Mouse (Mus musculus) kidney, embryonic 15.5 days (tissue): Measurements from ENCODE around the gene Ttc39d. TPM values are rescaled to one million over a fixed set of nuclear protein-coding genes. Genes with fewer than 3 reads are reported as not detected.
"Not testable (repeated sequence)": the region's sequence is repeated elsewhere in the genome, so short reads cannot be mapped to it uniquely, and the experiment has no call there.

Experiments used
- ATAC-seq: fragments of 200-750 bp; cut with Nextera tagmentation; replicated peaks from 2 replicates; pipeline ENCODE4 v1.8.0; 2017; ENCODE audit warnings: moderate TSS enrichment; ENCODE audit not compliant: low FRiP score
- H3K27ac ChIP-seq: fragments of 300-500 bp; sonication (generic); 2 replicates; pipeline ENCODE4 v1.5.1; 2015; ENCODE audit warnings: mild to moderate bottlenecking, inconsistent platforms
- H3K27me3 ChIP-seq: fragments of 300-500 bp; sonication (generic); 2 replicates; pipeline ENCODE4 v1.6.1; 2015; ENCODE audit warnings: inconsistent platforms
- H3K36me3 ChIP-seq: fragments of 300-500 bp; sonication (generic); 2 replicates; pipeline ENCODE4 v1.6.1; 2015; ENCODE audit warnings: inconsistent platforms
- H3K4me1 ChIP-seq: fragments of 300-500 bp; sonication (generic); 2 replicates; pipeline ENCODE4 v1.6.1; 2015; ENCODE audit warnings: inconsistent platforms
- H3K4me2 ChIP-seq: fragments of 300-500 bp; sonication (generic); 2 replicates; pipeline ENCODE4 v1.6.1; 2015; ENCODE audit warnings: moderate library complexity, mild to moderate bottlenecking, inconsistent platforms
- H3K4me3 ChIP-seq: fragments of 300-500 bp; sonication (generic); replicated peaks from 2 replicates; pipeline ENCODE4 v1.5.1; 2015; ENCODE audit warnings: mild to moderate bottlenecking, inconsistent platforms
- H3K9ac ChIP-seq: fragments of 300-500 bp; sonication (generic); 2 replicates; pipeline ENCODE4 v1.6.1; 2015; ENCODE audit warnings: mild to moderate bottlenecking, inconsistent platforms
- H3K9me3 ChIP-seq: fragments of 300-500 bp; sonication (generic); replicated peaks from 2 replicates; pipeline ENCODE4 v1.6.1; 2016; ENCODE audit warnings: inconsistent platforms
- WGBS: fragments of 180-500 bp; shearing (Covaris S2); methylation state at CpG from one replicate; pipeline ENCODE4 v1.1.7; 2015; ENCODE audit warnings: mixed read lengths; 5-methylcytosine and 5-hydroxymethylcytosine counted together
- polyA plus RNA-seq: library from polyadenylated mRNA; unstranded; fragments of >200 nt; fragmentation: Nextera tagmentation; extraction: Ambion mirVana; gene quantifications from 2 replicates; pipeline ENCODE4 v1.2.1, GENCODE M21; 2015

Gene Ttc39d
- polyA plus RNA-seq, 1 experiment from 2014 or later, result 0.16 TPM

GRCm38 (mm10) chr17:80172761-80173160 lies 34.5 kb upstream of the Ttc39d start:
- no peak overlapping the region for H3K9ac ChIP-seq
- H3K27me3 ChIP-seq, result no peaks in the 10 kb centered on the region
- H3K27ac ChIP-seq, result no peak overlapping the region
- H3K9me3 ChIP-seq, result no peaks in the 10 kb centered on the region
- no peaks in the 10 kb centered on the region for H3K36me3 ChIP-seq
- 80% methylated on average over 5 of the region's 5 CpGs for WGBS
- no peak overlapping the region for H3K4me2 ChIP-seq
- H3K4me1 ChIP-seq, result peaks cover 21% of the 10 kb centered on the region
- no peak overlapping the region for H3K4me3 ChIP-seq
- no peak for ATAC-seq

- H3K4me1 ChIP-seq, result peaks cover 12% of the 10 kb centered on the region
- ATAC-seq, result no peak
- no peaks in the 10 kb centered on the region for H3K9me3 ChIP-seq
- no peak overlapping the region for H3K4me3 ChIP-seq
- H3K36me3 ChIP-seq, result no peaks in the 10 kb centered on the region
- H3K27me3 ChIP-seq, result no peaks in the 10 kb centered on the region
- WGBS, result 92% methylated on average over 2 of the region's 2 CpGs
- H3K27ac ChIP-seq, result no peak overlapping the region
- no peak overlapping the region for H3K9ac ChIP-seq
- no peak overlapping the region for H3K4me2 ChIP-seq
Observed at GRCm38 (mm10) chr17:80173708-80174107, 33.6 kb upstream of the Ttc39d start.

DNA sequence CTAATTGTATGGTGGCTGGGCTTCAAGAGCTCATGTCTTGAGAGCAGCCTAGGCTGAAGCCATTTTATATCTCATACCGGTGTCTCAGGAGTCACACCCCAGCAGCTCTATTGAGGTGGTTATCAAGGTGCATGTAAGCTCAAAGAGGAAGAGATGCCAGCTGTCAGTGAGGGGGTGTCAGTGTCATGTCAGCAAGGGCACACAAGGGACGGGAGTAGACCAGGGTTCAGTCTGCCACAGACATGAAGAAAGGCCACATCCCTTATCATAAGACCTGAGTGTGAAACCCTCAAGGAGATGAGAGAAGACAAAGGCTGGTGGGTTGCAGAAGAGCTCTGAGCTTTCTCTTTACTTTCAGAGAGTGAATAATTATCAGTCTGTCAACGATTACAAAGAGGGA lies 33.1 kb upstream of the Ttc39d start:
- H3K4me3 ChIP-seq, result no peak overlapping the region

GRCm38 (mm10) chr17:80174699-80175385 lies 32.4 kb upstream of the Ttc39d start:
- no peak overlapping the region for H3K4me2 ChIP-seq
- no peak overlapping the region for H3K9ac ChIP-seq
- 0 out of 2 replicates have a peak, but pooled peaks have one; percentile 43 for ATAC-seq
- no peak overlapping the region for H3K4me3 ChIP-seq
- no peak overlapping the region for H3K27ac ChIP-seq
- H3K27me3 ChIP-seq, result no peaks in the 10 kb centered on the region
- H3K4me1 ChIP-seq, result peaks cover 8% of the 10 kb centered on the region
- WGBS, result 53% methylated on average over 19 of the region's 19 CpGs
- no peaks in the 10 kb centered on the region for H3K36me3 ChIP-seq
- no peaks in the 10 kb centered on the region for H3K9me3 ChIP-seq

More for the DNA sequence above, 33.1 kb upstream of the Ttc39d start:
- no peaks in the 10 kb centered on the region for H3K9me3 ChIP-seq
- H3K27ac ChIP-seq, result no peak overlapping the region
- no peaks in the 10 kb centered on the region for H3K27me3 ChIP-seq
- peaks cover 8% of the 10 kb centered on the region for H3K4me1 ChIP-seq
- no peak overlapping the region for H3K9ac ChIP-seq
- no peak for ATAC-seq
- no peak overlapping the region for H3K4me2 ChIP-seq
- 73% methylated on average over 3 of the region's 3 CpGs for WGBS
- no peaks in the 10 kb centered on the region for H3K36me3 ChIP-seq

- Histone ChIP-seq H3K27ac (no peak overlapping the region), H3K4me3 (no peak overlapping the region), H3K36me3 (no peaks in the 10 kb centered on the region), H3K9ac (no peak overlapping the region), H3K27me3 (no peaks in the 10 kb centered on the region), H3K4me2 (no peak overlapping the region), H3K9me3 (no peaks in the 10 kb centered on the region), H3K4me1 (peaks cover 8% of the 10 kb centered on the region)
- WGBS, result 85% methylated on average over 4 of the region's 4 CpGs
- no peak for ATAC-seq
Observed at GRCm38 (mm10) chr17:80175386-80175739, 31.9 kb upstream of the Ttc39d start.

DNA sequence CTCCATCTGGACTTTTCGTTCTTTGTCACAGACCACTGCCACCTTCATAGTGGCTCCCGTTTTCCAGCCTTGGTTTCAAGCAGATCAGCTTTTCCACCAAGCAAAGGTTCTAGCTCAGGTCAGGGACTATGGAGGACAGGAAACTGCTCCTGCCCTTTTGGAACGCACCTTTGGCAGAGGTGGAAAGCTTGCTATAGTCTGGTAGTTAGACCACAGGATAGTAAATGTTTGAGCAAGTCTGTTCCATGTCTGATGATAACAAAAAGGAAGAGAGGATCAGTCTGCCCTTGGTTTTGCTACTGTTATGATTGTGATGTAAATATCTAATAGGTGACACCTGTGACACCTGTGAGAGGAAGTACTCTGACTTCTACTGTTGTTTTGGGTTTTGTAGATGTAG lies 31.3 kb upstream of the Ttc39d start:
- Histone ChIP-seq H3K4me3 (no peak overlapping the region), H3K4me1 (peaks cover 8% of the 10 kb centered on the region), H3K9me3 (no peaks in the 10 kb centered on the region), H3K27ac (no peak overlapping the region), H3K4me2 (no peak overlapping the region), H3K9ac (no peak overlapping the region), H3K36me3 (no peaks in the 10 kb centered on the region), H3K27me3 (no peaks in the 10 kb centered on the region)
- WGBS, result 89% methylated on average over 3 of the region's 3 CpGs
- ATAC-seq, result no peak

DNA sequence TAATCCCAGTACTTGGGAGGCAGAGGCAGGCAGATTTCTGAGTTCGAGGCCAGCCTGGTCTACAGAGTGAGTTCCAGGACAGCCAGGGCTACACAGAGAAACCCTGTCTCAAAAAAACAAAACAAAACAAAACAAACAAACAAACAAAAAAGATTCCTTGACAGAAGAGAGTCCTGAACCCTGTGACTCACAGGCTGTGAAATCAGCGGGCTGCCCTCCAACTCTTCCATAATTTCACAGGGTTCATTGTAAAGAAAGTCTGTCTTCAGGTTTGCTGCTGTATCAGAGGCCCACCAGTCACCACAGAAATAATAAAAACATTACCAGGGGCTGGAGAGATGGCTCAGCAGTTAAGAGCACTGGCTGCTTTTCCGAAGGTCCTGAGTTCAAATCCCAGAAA lies 28.4 kb upstream of the Ttc39d start:
- H3K27ac ChIP-seq, H3K4me2 ChIP-seq, H3K4me1 ChIP-seq, ATAC-seq, H3K4me3 ChIP-seq, H3K9ac ChIP-seq, H3K36me3 ChIP-seq, H3K27me3 ChIP-seq, H3K9me3 ChIP-seq: not testable (repeated sequence)
- WGBS, result 99% methylated on average over 3 of the region's 3 CpGs

DNA sequence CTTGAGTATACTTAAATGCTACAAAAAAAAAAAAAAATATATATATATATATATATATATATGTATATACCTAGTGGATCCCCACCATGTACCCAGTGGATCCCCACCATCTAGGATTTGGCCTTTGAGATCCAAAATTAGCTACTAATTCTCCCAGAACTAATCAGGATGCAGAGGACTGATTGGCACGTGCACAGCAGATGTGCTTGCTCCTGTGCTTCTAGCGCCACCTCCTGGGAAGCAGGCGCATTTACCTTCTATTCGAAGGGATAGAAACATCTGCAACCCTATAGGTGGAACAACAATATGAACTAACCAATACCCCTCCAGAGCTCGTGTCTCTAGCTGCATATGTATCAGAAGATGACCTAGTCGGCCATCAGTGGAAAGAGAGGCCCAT lies 27.3 kb upstream of the Ttc39d start:
- no peaks in the 10 kb centered on the region for H3K27me3 ChIP-seq
- H3K4me2 ChIP-seq, result no peak overlapping the region
- no peak overlapping the region for H3K27ac ChIP-seq
- under 1% methylated on average over 6 of the region's 6 CpGs for WGBS
- H3K9me3 ChIP-seq, result no peaks in the 10 kb centered on the region
- H3K4me1 ChIP-seq, result peaks cover 2% of the 10 kb centered on the region
- ATAC-seq, result peak; percentile 78
- H3K9ac ChIP-seq, result no peak overlapping the region
- H3K36me3 ChIP-seq, result no peaks in the 10 kb centered on the region
- no peak overlapping the region for H3K4me3 ChIP-seq

DNA sequence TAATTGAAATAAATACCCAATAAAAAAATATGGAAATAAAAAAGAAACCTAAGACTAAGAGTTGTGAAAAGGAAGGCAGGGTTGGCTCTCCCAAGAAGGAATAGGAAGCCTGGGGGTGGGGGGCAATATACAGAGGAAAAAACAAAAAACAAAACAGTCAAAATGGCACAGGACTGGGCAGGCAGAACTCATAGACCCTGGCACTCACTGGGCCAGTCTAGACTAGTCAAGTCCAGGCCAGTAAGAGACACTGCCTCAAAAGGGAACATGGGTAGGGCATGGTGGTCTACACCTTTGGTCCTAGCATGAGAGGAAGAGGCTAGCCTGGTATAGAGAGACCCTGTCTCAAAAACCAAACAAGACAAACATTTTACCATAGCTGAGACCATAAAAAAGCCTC lies 26.8 kb upstream of the Ttc39d start:
- H3K9me3 ChIP-seq, result no peaks in the 10 kb centered on the region
- H3K36me3 ChIP-seq, result no peaks in the 10 kb centered on the region
- H3K4me1 ChIP-seq, result no peaks in the 10 kb centered on the region
- 0 out of 2 replicates have a peak, but pooled peaks have one; percentile 15 for ATAC-seq
- H3K27me3 ChIP-seq, result no peaks in the 10 kb centered on the region
- H3K4me2 ChIP-seq, result no peak overlapping the region
- H3K4me3 ChIP-seq, result no peak overlapping the region
- H3K9ac ChIP-seq, result no peak overlapping the region
- no peak overlapping the region for H3K27ac ChIP-seq

- Histone ChIP-seq H3K9ac (no peak overlapping the region), H3K9me3 (no peaks in the 10 kb centered on the region), H3K4me2 (no peak overlapping the region), H3K36me3 (no peaks in the 10 kb centered on the region), H3K4me3 (no peak overlapping the region), H3K4me1 (no peaks in the 10 kb centered on the region), H3K27me3 (no peaks in the 10 kb centered on the region), H3K27ac (no peak overlapping the region)
- WGBS, result 80% methylated on average over 10 of the region's 10 CpGs
- no peak for ATAC-seq
Observed at GRCm38 (mm10) chr17:80183615-80184014, 23.6 kb upstream of the Ttc39d start.

- Histone ChIP-seq H3K27me3 (no peaks in the 10 kb centered on the region), H3K9me3 (no peaks in the 10 kb centered on the region), H3K4me3 (no peak overlapping the region), H3K27ac (no peak overlapping the region), H3K4me2 (no peak overlapping the region), H3K36me3 (peaks cover 33% of the 10 kb centered on the region), H3K4me1 (no peaks in the 10 kb centered on the region), H3K9ac (no peak overlapping the region)
- ATAC-seq, result no peak
- 73% methylated on average over 5 of the region's 5 CpGs for WGBS
Observed at GRCm38 (mm10) chr17:80193075-80193474, 14.2 kb upstream of the Ttc39d start.

DNA sequence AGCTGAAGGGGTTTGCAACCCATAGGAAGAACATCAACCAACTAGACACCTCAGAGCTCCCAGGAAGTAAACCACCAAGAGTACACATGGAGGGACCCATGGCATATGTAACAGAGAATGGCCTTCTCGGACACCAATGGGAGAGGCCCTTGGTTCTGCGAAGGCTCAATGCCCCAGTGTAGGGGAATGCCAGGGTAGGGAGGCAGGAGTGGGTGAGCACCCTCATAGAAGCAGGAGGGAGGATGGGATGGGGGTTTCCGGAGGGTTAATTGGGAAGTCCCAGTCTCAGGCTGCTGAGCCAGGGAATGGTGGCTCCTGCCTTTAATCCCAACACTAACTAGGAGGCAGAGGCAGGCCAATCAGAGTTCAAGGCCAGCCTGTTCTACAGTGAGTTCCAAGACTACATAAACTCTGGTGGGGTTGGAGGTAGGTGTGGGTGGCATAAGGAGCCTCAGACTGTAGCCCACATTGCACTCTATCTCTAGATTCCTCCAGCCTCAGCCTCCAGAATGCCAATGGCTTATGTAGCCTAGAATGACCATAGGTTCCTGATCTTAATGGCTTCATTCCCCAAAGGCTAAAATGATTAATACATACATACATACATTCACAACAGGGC lies 8.0 kb upstream of the Ttc39d start:
- Histone ChIP-seq H3K9ac (no peak overlapping the region), H3K27ac (no peak overlapping the region), H3K4me1 (peaks cover 5% of the 10 kb centered on the region; the same call in 1 of the 2 replicates), H3K9me3 (no peaks in the 10 kb centered on the region), H3K27me3 (no peaks in the 10 kb centered on the region), H3K4me3 (no peak overlapping the region), H3K36me3 (peaks cover 86% of the 10 kb centered on the region), H3K4me2 (no peak overlapping the region)
- ATAC-seq, result 0 out of 2 replicates have a peak, but pooled peaks have one; percentile 25
- 83% methylated on average over 3 of the region's 3 CpGs for WGBS

DNA sequence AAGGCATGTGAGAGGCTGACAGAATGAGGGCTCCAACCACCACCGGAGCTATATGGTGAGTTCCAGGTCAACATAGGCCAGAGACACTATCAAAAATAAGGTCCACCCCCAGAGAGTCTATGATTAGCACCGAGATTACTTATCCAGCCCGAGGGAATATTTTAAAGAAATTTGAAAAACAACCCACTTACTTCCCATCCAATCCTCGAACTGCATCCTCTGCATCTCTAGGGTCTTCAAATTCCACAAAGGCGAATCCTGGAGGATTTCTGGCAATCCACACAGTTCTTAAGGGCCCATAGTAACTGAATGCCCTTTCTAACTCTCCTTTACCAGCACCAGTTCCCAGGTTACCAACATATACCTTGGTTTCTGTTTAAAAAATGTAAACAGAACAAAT lies 1.6 kb upstream of the Ttc39d start:
- 9% methylated on average over 5 of the region's 5 CpGs for WGBS
- peak overlapping the region; percentile 99 for H3K9ac ChIP-seq
- ATAC-seq, result no peak

More for the DNA sequence above, 1.6 kb upstream of the Ttc39d start:
- Histone ChIP-seq H3K4me3 (peak overlapping the region; percentile 98), H3K36me3 (peaks cover 42% of the 10 kb centered on the region), H3K4me1 (peaks cover 21% of the 10 kb centered on the region), H3K27ac (peak overlapping the region; percentile 99), H3K4me2 (peak overlapping the region; percentile 76), H3K27me3 (no peaks in the 10 kb centered on the region), H3K9me3 (no peaks in the 10 kb centered on the region)
